Mouse (Mus musculus): ENCODE measurements around the gene Rap1gds1.
A peak's percentile ranks its signal among the peaks of the same experiment; 100 is the strongest.

Rap1gds1 gene

DNA sequence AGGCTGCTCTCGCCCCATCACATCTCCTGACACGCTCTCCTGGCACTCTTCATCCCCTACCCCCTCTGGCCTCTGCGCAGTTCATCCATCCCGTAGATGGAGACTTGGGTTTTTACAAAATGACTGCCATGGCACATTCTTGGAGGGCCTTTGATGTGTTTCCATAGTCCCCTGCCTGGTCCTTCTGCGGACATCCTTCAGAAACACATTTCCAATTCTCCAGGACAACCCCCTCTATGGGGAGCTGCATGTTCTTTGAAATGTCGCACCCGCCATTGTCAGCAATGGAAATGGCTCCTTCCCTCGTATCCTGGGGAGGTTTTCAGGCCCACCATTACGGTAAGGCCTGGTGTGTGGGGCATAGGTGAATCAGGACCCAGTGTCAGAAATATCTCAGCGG, 198.6 kb downstream of the Rap1gds1 start:
- peak in 1 of 2 experiments; percentile 23 for DNase-seq

- peak; percentile 41 to 52 for DNase-seq
These were observed 199.1 kb downstream of the Rap1gds1 start for GRCm38 (mm10) chr3:138875936-138876335.

Data from thymus, adult 18-20 months (tissue).